9 mouse cellular contexts compared by ENCODE assay signal in the genomic region with DNA sequence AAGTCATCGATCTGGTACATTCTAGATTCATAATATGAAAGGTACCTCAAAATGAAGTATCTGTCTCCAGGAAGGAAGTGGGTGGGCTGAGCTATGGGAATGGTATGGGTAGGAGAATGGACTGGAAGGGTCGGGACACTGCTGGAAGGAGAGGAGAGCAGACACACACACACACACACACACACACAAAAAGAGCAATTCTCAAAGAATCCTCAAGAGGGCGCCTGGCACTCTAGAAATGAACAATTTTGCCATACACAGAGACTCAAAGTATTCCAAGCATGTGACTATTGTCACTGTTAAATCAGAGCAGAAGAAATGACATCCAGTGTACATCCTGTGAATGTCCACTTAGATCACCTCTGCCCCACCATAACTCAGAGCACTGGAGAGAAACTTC. TPM values are rescaled to one million over a fixed set of nuclear protein-coding genes. Genes with fewer than 3 reads are reported as not detected.
DNase-seq lines count a peak whose midpoint lies in the region; ATAC-seq and TF ChIP-seq lines count a peak whose summit lies in the region.
"Had no signal": no experiment of that assay in that cellular context is flagged by ENCODE, and none has a peak within 500 bp of the region (broad histone marks: within the 10 kb centered on the region; RNA-seq: fewer than 3 reads in every experiment).

No protein-coding gene starts in this region.

- DNase-seq in adrenal gland, postnatal 10 days = peak; percentile 55
- DNase-seq in adrenal gland, adult 18-20 months (ENCODE audit: low spot score in 2 of 2) = no peak
- DNase-seq in right cerebral cortex, postnatal 10 days (ENCODE audit: low spot score in 2 of 2) = peak; percentile 65 to 72
- DNase-seq in right cerebral cortex, postnatal 14 days = no peak
- peak; percentile 40 to 43 for DNase-seq in frontal cortex, postnatal 25 days (ENCODE audit: low spot score in 2 of 2)
- DNase-seq in layer of hippocampus, postnatal 14 days (ENCODE audit: low spot score in 2 of 2) = peak; percentile 58 to 71
- peak; percentile 89 for DNase-seq in midbrain, postnatal 0 days (ENCODE audit: low spot score)

- H3K4me2 ChIP-seq in midbrain, postnatal 0 days (ENCODE audit: low read depth, low read length, poor library complexity, severe bottlenecking) = no peak overlapping the region
- H3K4me2 ChIP-seq: heart, embryonic 15.5 days had no signal

- no peak overlapping the region for H3K27ac ChIP-seq in midbrain, postnatal 0 days (ENCODE audit: low read depth, low read length)

- H3K9me3 ChIP-seq in midbrain, postnatal 0 days (ENCODE audit: low read length) = no peaks in the 10 kb centered on the region
- H3K9me3 ChIP-seq: heart, embryonic 15.5 days had no signal

- WGBS in midbrain, postnatal 0 days = 26% methylated on average over 3 of the region's 3 CpGs

- no peaks in the 10 kb centered on the region for H3K27me3 ChIP-seq in midbrain, postnatal 0 days (ENCODE audit: insufficient read depth, low read length)
- H3K27me3 ChIP-seq: heart, embryonic 15.5 days had no signal

- peak; percentile 98 for TF ChIP-seq CTCF in midbrain, postnatal 0 days (IDR thresholded peaks at IDR 0.05)

- H3K4me1 ChIP-seq in midbrain, postnatal 0 days (ENCODE audit: insufficient read depth, low read length) = no peaks in the 10 kb centered on the region

- no peak overlapping the region for H3K9ac ChIP-seq in midbrain, postnatal 0 days (replicated peaks; ENCODE audit: low read length, poor library complexity, severe bottlenecking)
- H3K9ac ChIP-seq: heart, embryonic 15.5 days had no signal

- no peak overlapping the region for H3K4me3 ChIP-seq in midbrain, postnatal 0 days (ENCODE audit: low read depth, low read length)
- H3K4me3 ChIP-seq: heart, embryonic 15.5 days had no signal

- ATAC-seq in midbrain, postnatal 0 days (ENCODE audit: low FRiP score) = no peak
- no peak for ATAC-seq in activated CD4-positive, CD25-positive, alpha-beta regulatory T cell, adult 4 months

- H3K36me3 ChIP-seq in midbrain, postnatal 0 days (ENCODE audit: insufficient read depth, low read length) = peaks cover 9% of the 10 kb centered on the region
- H3K36me3 ChIP-seq: heart, embryonic 15.5 days had no signal

RNA-seq across cellular contexts. Expression of a gene that starts 22.1 kb away (rescaled TPM):
- total RNA-seq in adrenal gland, postnatal 10 days (2021) = 10 to 100 TPM; 10.2 to 13.2 TPM
- 1 to 10 TPM; 5.2 to 6.6 TPM for total RNA-seq in adrenal gland, adult 18-20 months (2021)
- total RNA-seq in layer of hippocampus, postnatal 14 days (2021) = 10 to 100 TPM; 15.1 to 16.2 TPM
- total RNA-seq in midbrain, postnatal 0 days (2014; rRNA removed) = 12.6 and 14.6 TPM in 2 replicates
- 10.7 and 13.9 TPM in 2 replicates for polyA plus RNA-seq in midbrain, postnatal 0 days (2015; fragmentation: Nextera tagmentation; extraction: Ambion mirVana)
- polyA plus RNA-seq in activated CD4-positive, CD25-positive, alpha-beta regulatory T cell, adult 4 months (2017; shearing (Covaris generic)) = 10 to 100 TPM; 21.3 to 25.8 TPM

RNA-seq across cellular contexts. Expression of a gene that starts 31.2 kb away (rescaled TPM):
- total RNA-seq in adrenal gland, postnatal 10 days (2021) = 100 to 1,000 TPM; 137 to 139 TPM
- 100 to 1,000 TPM; 128 to 134 TPM for total RNA-seq in adrenal gland, adult 18-20 months (2021)
- total RNA-seq in layer of hippocampus, postnatal 14 days (2021) = 10 to 100 TPM; 81.9 to 84.1 TPM
- 42.1 and 67.7 TPM in 2 replicates for total RNA-seq in midbrain, postnatal 0 days (2014; rRNA removed)
- 56.6 and 63.7 TPM in 2 replicates for polyA plus RNA-seq in midbrain, postnatal 0 days (2015; fragmentation: Nextera tagmentation; extraction: Ambion mirVana)
- polyA plus RNA-seq in activated CD4-positive, CD25-positive, alpha-beta regulatory T cell, adult 4 months (2017; shearing (Covaris generic)) = 10 to 100 TPM; 56.6 to 58.0 TPM

RNA-seq across cellular contexts. Expression of a gene that starts 31.3 kb away (rescaled TPM):
- total RNA-seq in adrenal gland, postnatal 10 days (2021) = 1 to 10 TPM; 1.0 to 1.1 TPM
- total RNA-seq in adrenal gland, adult 18-20 months (2021) = under 1 TPM; 0.60 to 0.74 TPM
- under 1 TPM; 0.74 to 0.86 TPM for total RNA-seq in layer of hippocampus, postnatal 14 days (2021)
- 1.4 and 2.7 TPM in 2 replicates for total RNA-seq in midbrain, postnatal 0 days (2014; rRNA removed)
- 2.4 and 3.3 TPM in 2 replicates for polyA plus RNA-seq in midbrain, postnatal 0 days (2015; fragmentation: Nextera tagmentation; extraction: Ambion mirVana)
- not detected for polyA plus RNA-seq in activated CD4-positive, CD25-positive, alpha-beta regulatory T cell, adult 4 months (2017; shearing (Covaris generic))

RNA-seq across cellular contexts. Expression of a gene that starts 42.6 kb away (rescaled TPM):
- total RNA-seq in adrenal gland, postnatal 10 days (2021) = under 1 TPM; 0.21 to 0.64 TPM
- total RNA-seq in adrenal gland, adult 18-20 months (2021) = under 1 TPM; 0.27 to 0.54 TPM
- total RNA-seq in layer of hippocampus, postnatal 14 days (2021) = under 1 TPM in 1 of 2 experiments, not detected in 1; 0.19 TPM
- total RNA-seq in midbrain, postnatal 0 days (2014; rRNA removed) = 0.11 and 0.24 TPM in 2 replicates
- 0.14 and 0.15 TPM in 2 replicates for polyA plus RNA-seq in midbrain, postnatal 0 days (2015; fragmentation: Nextera tagmentation; extraction: Ambion mirVana)
- 1 to 10 TPM; 4.5 to 5.6 TPM for polyA plus RNA-seq in activated CD4-positive, CD25-positive, alpha-beta regulatory T cell, adult 4 months (2017; shearing (Covaris generic))

RNA-seq across cellular contexts. Expression of a gene that starts 42.8 kb away (rescaled TPM):
- 10 to 100 TPM; 22.5 to 25.9 TPM for total RNA-seq in adrenal gland, postnatal 10 days (2021)
- 10 to 100 TPM; 14.6 to 16.8 TPM for total RNA-seq in adrenal gland, adult 18-20 months (2021)
- total RNA-seq in layer of hippocampus, postnatal 14 days (2021) = 1 to 10 TPM; 4.8 to 6.3 TPM
- 19.6 and 22.3 TPM in 2 replicates for total RNA-seq in midbrain, postnatal 0 days (2014; rRNA removed)
- 11.1 and 11.9 TPM in 2 replicates for polyA plus RNA-seq in midbrain, postnatal 0 days (2015; fragmentation: Nextera tagmentation; extraction: Ambion mirVana)
- 10 to 100 TPM in 1 of 2 experiments, 1 to 10 TPM in 1; 5.4 to 10.6 TPM for polyA plus RNA-seq in activated CD4-positive, CD25-positive, alpha-beta regulatory T cell, adult 4 months (2017; shearing (Covaris generic))

Comparison
In these comparisons a context has a peak if more than half of its experiments do, and no peak if none do; other contexts are left out.
1. DNase-seq: peak in adrenal gland, postnatal 10 days (single experiment), right cerebral cortex, postnatal 10 days (2 of 2), frontal cortex, postnatal 25 days (2 of 2), layer of hippocampus, postnatal 14 days (2 of 2) and midbrain, postnatal 0 days (single experiment); none in adrenal gland, adult 18-20 months (0 of 2) and right cerebral cortex, postnatal 14 days (single experiment).